Mouse (Mus musculus): Measurements from ENCODE around the gene Uhrf1bp1.

DNA sequence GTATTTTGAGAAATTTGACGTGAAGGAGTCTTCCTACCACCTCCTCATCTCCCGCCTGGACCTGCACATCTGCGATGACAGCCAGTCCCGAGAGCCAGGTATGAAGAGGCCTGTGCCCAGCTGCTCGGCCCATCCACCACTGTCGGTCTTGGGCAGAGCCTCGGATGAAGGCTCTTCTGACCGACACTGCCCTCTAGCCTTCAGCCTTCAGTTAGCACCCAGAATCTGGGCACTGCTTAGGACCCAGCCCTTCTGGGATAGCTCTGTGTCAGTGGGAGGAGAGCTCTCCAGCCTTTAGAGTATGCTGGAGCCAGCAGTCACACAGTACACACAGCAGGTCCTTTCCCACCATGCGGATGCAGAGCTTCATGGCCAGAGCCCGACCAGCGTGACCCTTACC lies 25.3 kb downstream of the Uhrf1bp1 start:
- no peak for TF ChIP-seq ZC3H11A (IDR thresholded peaks at IDR 0.05; ENCODE audit: borderline replicate concordance, low read depth, low read length)
- no peak for TF ChIP-seq ZNF384 (IDR thresholded peaks at IDR 0.05; ENCODE audit: low read depth, low read length)
- no peak for TF ChIP-seq CHD2 (IDR thresholded peaks at IDR 0.05; ENCODE audit: low read depth, low read length)
- TF ChIP-seq MAFK (IDR thresholded peaks at IDR 0.05; ENCODE audit: insufficient read depth, low read depth, low read length), result no peak

All from ES-E14 (cell line).